Mouse (Mus musculus) bone marrow macrophage, adult 2 months (primary cell): ENCODE results near the gene Cage1. TPM values are rescaled to one million over a fixed set of nuclear protein-coding genes. Genes with fewer than 3 reads are reported as not detected.

Source experiments
- H3K27ac ChIP-seq: 2 replicates; pipeline ENCODE4 v1.5.1; 2012; ENCODE audit warnings: low read depth, low read length; ENCODE audit not compliant: insufficient read depth
- H3K4me1 ChIP-seq: 2 replicates; pipeline ENCODE4 v1.6.1; 2012; ENCODE audit warnings: low read length; ENCODE audit not compliant: control insufficient read depth, insufficient read depth
- H3K4me3 ChIP-seq: 2 replicates; pipeline ENCODE4 v1.5.1; 2012; ENCODE audit warnings: mild to moderate bottlenecking, low read length, moderate library complexity; ENCODE audit not compliant: insufficient read depth
- CTCF ChIP-seq: IDR thresholded peaks from 2 replicates; pipeline ENCODE4 v1.5.1; 2012; ENCODE audit warnings: low read depth, mild to moderate bottlenecking, low read length, moderate library complexity
- POLR2A ChIP-seq: IDR thresholded peaks from 2 replicates; pipeline ENCODE4 v1.6.1; 2012; ENCODE audit warnings: mild to moderate bottlenecking, low read depth, low read length, borderline replicate concordance
- polyA plus RNA-seq: library from polyadenylated mRNA; stranded (reverse); fragments of >200 nt; gene quantifications from 2 replicates; pipeline ENCODE4 v1.2.4, GENCODE M21; 2012; ENCODE audit not compliant: missing spikeins, insufficient read depth, insufficient read length

The Cage1 gene
- 0.44 and 0.51 TPM in 2 replicates for polyA plus RNA-seq

DNA sequence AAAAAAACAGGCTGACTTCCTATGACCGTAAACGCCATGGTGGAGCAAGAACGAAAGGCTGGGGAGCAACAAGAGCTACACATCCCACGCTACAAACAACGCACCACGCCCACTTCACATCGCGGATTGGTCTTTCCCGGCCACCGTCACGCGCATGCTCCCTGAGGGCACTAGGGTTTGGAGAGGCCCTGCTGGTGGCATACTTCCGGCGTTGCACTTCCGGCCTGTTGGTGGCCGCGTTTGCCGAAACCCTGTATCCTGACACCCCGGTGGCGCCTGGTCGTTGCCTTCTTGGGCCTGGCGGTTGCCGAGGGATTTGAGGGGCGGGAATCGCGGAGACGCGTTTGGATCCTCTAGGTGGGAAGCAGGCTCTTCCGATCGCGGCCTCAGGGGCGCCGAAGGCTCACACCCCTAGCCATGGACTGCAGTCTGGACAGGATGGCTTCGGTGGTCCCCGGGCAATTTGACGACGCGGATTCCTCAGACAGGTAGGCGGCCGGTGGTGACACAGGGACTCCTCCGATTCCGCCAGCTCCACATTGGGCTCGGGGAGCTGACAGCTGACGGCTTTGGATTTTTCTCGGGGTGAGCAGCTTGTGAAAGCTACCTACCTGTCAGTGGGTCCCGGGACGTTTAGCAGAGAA, at the start of gene Cage1:
Cage1 (minus strand) TSS at position 26 of the 644 bp plus-strand sequence.
- TF ChIP-seq POLR2A (peak; percentile 9; the same call in 1 of the 2 replicates), CTCF (no peak)
- Histone ChIP-seq H3K27ac (peak within 1 kb of the TSS; percentile 48), H3K4me3 (peak within 1 kb of the TSS; percentile 88), H3K4me1 (peaks cover 18% of the 10 kb centered on the region)

- no peak overlapping the region for H3K4me3 ChIP-seq
- peaks cover 5% of the 10 kb centered on the region for H3K4me1 ChIP-seq
- TF ChIP-seq CTCF (no peak), POLR2A (no peak)
- H3K27ac ChIP-seq, result no peak overlapping the region
Measured at GRCm38 (mm10) chr13:38081161-38081560, 44.3 kb upstream of the Cage1 start.

GRCm38 (mm10) chr13:38080725-38081124, 43.9 kb upstream of the Cage1 start:
- Histone ChIP-seq H3K4me3 (no peak overlapping the region), H3K4me1 (peaks cover 5% of the 10 kb centered on the region), H3K27ac (no peak overlapping the region)
- TF ChIP-seq CTCF (no peak), POLR2A (no peak)

GRCm38 (mm10) chr13:38080014-38080413, 43.1 kb upstream of the Cage1 start:
- no peak overlapping the region for H3K4me3 ChIP-seq

GRCm38 (mm10) chr13:38079366-38079765, 42.5 kb upstream of the Cage1 start:
- H3K4me3 ChIP-seq, result no peak overlapping the region
- TF ChIP-seq POLR2A (no peak), CTCF (no peak)
- peaks cover 5% of the 10 kb centered on the region for H3K4me1 ChIP-seq
- H3K27ac ChIP-seq, result no peak overlapping the region

More at GRCm38 (mm10) chr13:38080014-38080413, 43.1 kb upstream of the Cage1 start:
- H3K27ac ChIP-seq, result no peak overlapping the region
- H3K4me1 ChIP-seq, result peaks cover 5% of the 10 kb centered on the region
- no peak for TF ChIP-seq POLR2A

- Histone ChIP-seq H3K27ac (no peak overlapping the region), H3K4me3 (no peak overlapping the region), H3K4me1 (peaks cover 5% of the 10 kb centered on the region)
- TF ChIP-seq POLR2A, result no peak
- TF ChIP-seq CTCF, result no peak
Measured at GRCm38 (mm10) chr13:38078836-38079235, 42.0 kb upstream of the Cage1 start.

GRCm38 (mm10) chr13:38077113-38077512, 40.2 kb upstream of the Cage1 start:
- TF ChIP-seq POLR2A (no peak), CTCF (no peak)
- no peak overlapping the region for H3K27ac ChIP-seq
- H3K4me3 ChIP-seq, result no peak overlapping the region
- H3K4me1 ChIP-seq, result peaks cover 5% of the 10 kb centered on the region

GRCm38 (mm10) chr13:38074404-38074803, 37.5 kb upstream of the Cage1 start:
- H3K27ac ChIP-seq, result no peak overlapping the region
- H3K4me3 ChIP-seq, result no peak overlapping the region
- peaks cover 16% of the 10 kb centered on the region for H3K4me1 ChIP-seq
- no peak for TF ChIP-seq CTCF
- TF ChIP-seq POLR2A, result no peak

GRCm38 (mm10) chr13:38073374-38074307, 36.8 kb upstream of the Cage1 start:
- no peak overlapping the region for H3K27ac ChIP-seq
- no peak overlapping the region for H3K4me3 ChIP-seq
- no peak for TF ChIP-seq CTCF
- H3K4me1 ChIP-seq, result peaks cover 14% of the 10 kb centered on the region

DNA sequence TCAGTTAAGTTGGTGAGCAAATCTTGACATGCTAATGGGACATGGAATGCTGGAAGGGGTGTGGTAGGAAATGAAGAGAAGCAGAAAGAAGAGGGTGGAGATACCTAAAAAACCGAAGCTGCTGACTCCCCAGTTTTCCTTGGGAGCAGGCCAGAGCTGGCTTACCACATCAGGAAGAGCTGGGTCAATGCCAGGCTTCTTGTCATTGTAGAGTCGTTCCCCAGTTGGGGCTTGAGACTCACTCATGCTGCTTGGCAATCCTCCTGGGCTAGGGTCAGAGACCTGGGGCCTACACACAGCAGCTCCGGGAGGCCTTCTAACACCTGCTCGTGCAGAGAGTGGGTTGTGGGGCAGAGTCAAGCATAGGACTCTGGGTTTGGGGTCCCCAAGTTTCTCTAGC, 34.1 kb upstream of the Cage1 start:
- Histone ChIP-seq H3K4me1 (peaks cover 11% of the 10 kb centered on the region), H3K27ac (no peak overlapping the region)
- no peak for TF ChIP-seq POLR2A
- no peak for TF ChIP-seq CTCF

More for the DNA sequence above, 34.1 kb upstream of the Cage1 start:
- H3K4me3 ChIP-seq, result no peak overlapping the region
